Mouse (Mus musculus) layer of hippocampus, postnatal 10 days (tissue): Measurements from ENCODE around the gene Syt7. TPM values are rescaled to one million over a fixed set of nuclear protein-coding genes. Genes with fewer than 3 reads are reported as not detected.

Experiments used
- DNase-seq, 2 experiments: peaks; one replicate each; pipeline ENCODE4 v3.0.0; 2021; ENCODE audit warnings: low spot score in 2 of 2
- total RNA-seq, 2 experiments: library from RNA; stranded (reverse); gene quantifications; 2 replicates each; pipeline ENCODE4 v1.2.3; 2021

The Syt7 gene
- total RNA-seq, 2 experiments from 2014 or later = 210 to 226 TPM

GRCm38 (mm10) chr19:10387660-10388059 is 1.2 kb upstream of the Syt7 start:
- DNase-seq = no peak

GRCm38 (mm10) chr19:10389391-10390098 is 655 bp downstream of the Syt7 start:
- peak in 1 of 2 experiments; percentile 48 for DNase-seq

- DNase-seq = no peak
Observed at GRCm38 (mm10) chr19:10390099-10390680, 1.3 kb downstream of the Syt7 start.

- no peak for DNase-seq
Observed at GRCm38 (mm10) chr19:10391028-10391427, 2.1 kb downstream of the Syt7 start.

GRCm38 (mm10) chr19:10391995-10392394 is 3.1 kb downstream of the Syt7 start:
- DNase-seq = no peak

- DNase-seq = peak in 1 of 2 experiments; percentile 61
Observed at GRCm38 (mm10) chr19:10393471-10393870, 4.6 kb downstream of the Syt7 start.

- DNase-seq = no peak
Observed at GRCm38 (mm10) chr19:10393874-10394500, 5.1 kb downstream of the Syt7 start.

GRCm38 (mm10) chr19:10395174-10395573 is 6.3 kb downstream of the Syt7 start:
- peak in 1 of 2 experiments; percentile 69 for DNase-seq

GRCm38 (mm10) chr19:10396962-10397361 is 8.1 kb downstream of the Syt7 start:
- no peak for DNase-seq

GRCm38 (mm10) chr19:10397479-10398153 is 8.7 kb downstream of the Syt7 start:
- no peak for DNase-seq

GRCm38 (mm10) chr19:10398296-10398695 is 9.4 kb downstream of the Syt7 start:
- no peak for DNase-seq

GRCm38 (mm10) chr19:10402771-10403494 is 14.0 kb downstream of the Syt7 start:
- peak; percentile 70 to 75 for DNase-seq

GRCm38 (mm10) chr19:10403593-10404380 is 14.9 kb downstream of the Syt7 start:
- no peak for DNase-seq

GRCm38 (mm10) chr19:10404424-10404823 is 15.5 kb downstream of the Syt7 start:
- no peak for DNase-seq

- DNase-seq = no peak
Observed at GRCm38 (mm10) chr19:10404911-10405310, 16.0 kb downstream of the Syt7 start.

GRCm38 (mm10) chr19:10413701-10414242 is 24.9 kb downstream of the Syt7 start:
- no peak for DNase-seq

- no peak for DNase-seq
Observed at GRCm38 (mm10) chr19:10415508-10415907, 26.6 kb downstream of the Syt7 start.

GRCm38 (mm10) chr19:10416889-10417288 is 28.0 kb downstream of the Syt7 start:
- no peak for DNase-seq

GRCm38 (mm10) chr19:10417436-10417835 is 28.5 kb downstream of the Syt7 start:
- no peak for DNase-seq
